Mouse (Mus musculus): ENCODE data around the gene Abca7. TPM values are rescaled to one million over a fixed set of nuclear protein-coding genes. Genes with fewer than 3 reads are reported as not detected.
A peak's percentile ranks its signal among the peaks of the same experiment; 100 is the strongest.

Abca7 gene
- polyA plus RNA-seq, 1 experiment from 2014 or later = 3.9 TPM

- Histone ChIP-seq H3K27ac (ENCODE audit: low read depth, low read length) (no peak overlapping the region), H3K27me3 (ENCODE audit: control insufficient read depth, insufficient read depth, low read length) (peaks cover 2% of the 10 kb centered on the region; the same call in 1 of the 2 replicates), H3K4me1 (replicated peaks; ENCODE audit: control insufficient read depth, insufficient read depth, low read length) (peaks cover 5% of the 10 kb centered on the region; the same call in 1 of the 2 replicates), H3K9me3 (ENCODE audit: control insufficient read depth, low read length) (no peaks in the 10 kb centered on the region), H3K9ac (ENCODE audit: low read length) (no peak overlapping the region), H3K4me3 (ENCODE audit: low read depth, low read length) (no peak overlapping the region), H3K4me2 (ENCODE audit: low read depth, low read length, severe bottlenecking) (no peak overlapping the region), H3K36me3 (ENCODE audit: control insufficient read depth, insufficient read depth, low read length) (no peaks in the 10 kb centered on the region)
- no peak for ATAC-seq (replicated peaks; ENCODE audit: low FRiP score)
- 80% methylated on average over 15 of the region's 15 CpGs for WGBS
- no peak for DNase-seq (ENCODE audit: low spot score)
Measured at GRCm38 (mm10) chr10:80024229-80025043, 28.1 kb downstream of the Abca7 start.

GRCm38 (mm10) chr10:80025044-80025347, 28.7 kb downstream of the Abca7 start:
- ATAC-seq (replicated peaks; ENCODE audit: low FRiP score) (no peak), DNase-seq (ENCODE audit: low spot score) (no peak)
- Histone ChIP-seq H3K27ac (ENCODE audit: low read depth, low read length) (no peak overlapping the region), H3K9ac (ENCODE audit: low read length) (no peak overlapping the region), H3K27me3 (ENCODE audit: control insufficient read depth, insufficient read depth, low read length) (no peaks in the 10 kb centered on the region), H3K4me1 (replicated peaks; ENCODE audit: control insufficient read depth, insufficient read depth, low read length) (peaks cover under 1% of the 10 kb centered on the region; the same call in 1 of the 2 replicates), H3K9me3 (ENCODE audit: control insufficient read depth, low read length) (no peaks in the 10 kb centered on the region), H3K4me3 (ENCODE audit: low read depth, low read length) (no peak overlapping the region), H3K36me3 (ENCODE audit: control insufficient read depth, insufficient read depth, low read length) (no peaks in the 10 kb centered on the region), H3K4me2 (ENCODE audit: low read depth, low read length, severe bottlenecking) (no peak overlapping the region)
- 70% methylated on average over 4 of the region's 4 CpGs for WGBS

GRCm38 (mm10) chr10:80025463-80025862, 29.2 kb downstream of the Abca7 start:
- Histone ChIP-seq H3K27me3 (ENCODE audit: control insufficient read depth, insufficient read depth, low read length) (no peaks in the 10 kb centered on the region), H3K27ac (ENCODE audit: low read depth, low read length) (no peak overlapping the region), H3K9ac (ENCODE audit: low read length) (no peak overlapping the region), H3K4me3 (ENCODE audit: low read depth, low read length) (no peak overlapping the region), H3K36me3 (ENCODE audit: control insufficient read depth, insufficient read depth, low read length) (no peaks in the 10 kb centered on the region), H3K9me3 (ENCODE audit: control insufficient read depth, low read length) (no peaks in the 10 kb centered on the region), H3K4me1 (replicated peaks; ENCODE audit: control insufficient read depth, insufficient read depth, low read length) (no peaks in the 10 kb centered on the region), H3K4me2 (ENCODE audit: low read depth, low read length, severe bottlenecking) (no peak overlapping the region)
- WGBS = 80% methylated on average over 10 of the region's 10 CpGs
- DNase-seq (ENCODE audit: low spot score) = no peak
- ATAC-seq (replicated peaks; ENCODE audit: low FRiP score) = peak; percentile 3; the same call in 1 of the 2 replicates

- no peak overlapping the region for H3K27ac ChIP-seq (ENCODE audit: low read depth, low read length)
- DNase-seq (ENCODE audit: low spot score) = no peak
- no peaks in the 10 kb centered on the region for H3K27me3 ChIP-seq (ENCODE audit: control insufficient read depth, insufficient read depth, low read length)
- no peaks in the 10 kb centered on the region for H3K9me3 ChIP-seq (ENCODE audit: control insufficient read depth, low read length)
- ATAC-seq (replicated peaks; ENCODE audit: low FRiP score) = peak; percentile 49
- no peaks in the 10 kb centered on the region for H3K36me3 ChIP-seq (ENCODE audit: control insufficient read depth, insufficient read depth, low read length)
- H3K4me3 ChIP-seq (ENCODE audit: low read depth, low read length) = no peak overlapping the region
- H3K4me2 ChIP-seq (ENCODE audit: low read depth, low read length, severe bottlenecking) = no peak overlapping the region
- no peak overlapping the region for H3K9ac ChIP-seq (ENCODE audit: low read length)
- H3K4me1 ChIP-seq (replicated peaks; ENCODE audit: control insufficient read depth, insufficient read depth, low read length) = no peaks in the 10 kb centered on the region
- WGBS = 60% methylated on average over 12 of the region's 12 CpGs
Measured at GRCm38 (mm10) chr10:80025889-80026288, 29.6 kb downstream of the Abca7 start.

GRCm38 (mm10) chr10:80027681-80028520, 31.6 kb downstream of the Abca7 start:
- ATAC-seq (replicated peaks; ENCODE audit: low FRiP score) = 0 out of 2 replicates have a peak, but pooled peaks have one; percentile 43
- Histone ChIP-seq H3K4me3 (ENCODE audit: low read depth, low read length) (no peak overlapping the region), H3K9me3 (ENCODE audit: control insufficient read depth, low read length) (no peaks in the 10 kb centered on the region), H3K27ac (ENCODE audit: low read depth, low read length) (no peak overlapping the region), H3K9ac (ENCODE audit: low read length) (no peak overlapping the region), H3K36me3 (ENCODE audit: control insufficient read depth, insufficient read depth, low read length) (no peaks in the 10 kb centered on the region), H3K4me2 (ENCODE audit: low read depth, low read length, severe bottlenecking) (no peak overlapping the region), H3K4me1 (replicated peaks; ENCODE audit: control insufficient read depth, insufficient read depth, low read length) (no peaks in the 10 kb centered on the region), H3K27me3 (ENCODE audit: control insufficient read depth, insufficient read depth, low read length) (no peaks in the 10 kb centered on the region)
- no peak for DNase-seq (ENCODE audit: low spot score)
- WGBS = 73% methylated on average over 20 of the region's 20 CpGs

- no peak for ATAC-seq (replicated peaks; ENCODE audit: low FRiP score)
- H3K4me2 ChIP-seq (ENCODE audit: low read depth, low read length, severe bottlenecking) = no peak overlapping the region
- no peak overlapping the region for H3K4me3 ChIP-seq (ENCODE audit: low read depth, low read length)
- no peak overlapping the region for H3K9ac ChIP-seq (ENCODE audit: low read length)
- H3K27ac ChIP-seq (ENCODE audit: low read depth, low read length) = no peak overlapping the region
- no peak for DNase-seq (ENCODE audit: low spot score)
- H3K9me3 ChIP-seq (ENCODE audit: control insufficient read depth, low read length) = no peaks in the 10 kb centered on the region
- 93% methylated on average over 13 of the region's 13 CpGs for WGBS
- H3K4me1 ChIP-seq (replicated peaks; ENCODE audit: control insufficient read depth, insufficient read depth, low read length) = no peaks in the 10 kb centered on the region
- H3K27me3 ChIP-seq (ENCODE audit: control insufficient read depth, insufficient read depth, low read length) = no peaks in the 10 kb centered on the region
- H3K36me3 ChIP-seq (ENCODE audit: control insufficient read depth, insufficient read depth, low read length) = no peaks in the 10 kb centered on the region
Measured at GRCm38 (mm10) chr10:80028521-80028846, 32.2 kb downstream of the Abca7 start.

- DNase-seq (ENCODE audit: low spot score) = no peak
- no peak overlapping the region for H3K9ac ChIP-seq (ENCODE audit: low read length)
- no peak for ATAC-seq (replicated peaks; ENCODE audit: low FRiP score)
- no peaks in the 10 kb centered on the region for H3K9me3 ChIP-seq (ENCODE audit: control insufficient read depth, low read length)
- H3K36me3 ChIP-seq (ENCODE audit: control insufficient read depth, insufficient read depth, low read length) = peaks cover 1% of the 10 kb centered on the region; the same call in 1 of the 2 replicates
- no peak overlapping the region for H3K27ac ChIP-seq (ENCODE audit: low read depth, low read length)
- no peaks in the 10 kb centered on the region for H3K27me3 ChIP-seq (ENCODE audit: control insufficient read depth, insufficient read depth, low read length)
- no peaks in the 10 kb centered on the region for H3K4me1 ChIP-seq (replicated peaks; ENCODE audit: control insufficient read depth, insufficient read depth, low read length)
- H3K4me2 ChIP-seq (ENCODE audit: low read depth, low read length, severe bottlenecking) = no peak overlapping the region
- 93% methylated on average over 7 of the region's 9 CpGs for WGBS
- no peak overlapping the region for H3K4me3 ChIP-seq (ENCODE audit: low read depth, low read length)
Measured at GRCm38 (mm10) chr10:80030191-80030590, 33.9 kb downstream of the Abca7 start.

- H3K9ac ChIP-seq (ENCODE audit: low read length) = no peak overlapping the region
- peaks cover 3% of the 10 kb centered on the region; the same call in 1 of the 2 replicates for H3K36me3 ChIP-seq (ENCODE audit: control insufficient read depth, insufficient read depth, low read length)
- H3K9me3 ChIP-seq (ENCODE audit: control insufficient read depth, low read length) = no peaks in the 10 kb centered on the region
- no peak overlapping the region for H3K27ac ChIP-seq (ENCODE audit: low read depth, low read length)
- no peak overlapping the region for H3K4me3 ChIP-seq (ENCODE audit: low read depth, low read length)
- no peak for DNase-seq (ENCODE audit: low spot score)
- H3K27me3 ChIP-seq (ENCODE audit: control insufficient read depth, insufficient read depth, low read length) = no peaks in the 10 kb centered on the region
- no peaks in the 10 kb centered on the region for H3K4me1 ChIP-seq (replicated peaks; ENCODE audit: control insufficient read depth, insufficient read depth, low read length)
- no peak overlapping the region for H3K4me2 ChIP-seq (ENCODE audit: low read depth, low read length, severe bottlenecking)
- WGBS = 89% methylated on average over 17 of the region's 17 CpGs
- no peak for ATAC-seq (replicated peaks; ENCODE audit: low FRiP score)
Measured at GRCm38 (mm10) chr10:80030736-80031135, 34.4 kb downstream of the Abca7 start.
